Mouse (Mus musculus): ENCODE results near the gene Pkd1. TPM values are rescaled to one million over a fixed set of nuclear protein-coding genes. Genes with fewer than 3 reads are reported as not detected.

Gene Pkd1
- total and polyA plus RNA-seq, 3 experiments: 5.0 to 28.0 (median 5.8) TPM

DNA sequence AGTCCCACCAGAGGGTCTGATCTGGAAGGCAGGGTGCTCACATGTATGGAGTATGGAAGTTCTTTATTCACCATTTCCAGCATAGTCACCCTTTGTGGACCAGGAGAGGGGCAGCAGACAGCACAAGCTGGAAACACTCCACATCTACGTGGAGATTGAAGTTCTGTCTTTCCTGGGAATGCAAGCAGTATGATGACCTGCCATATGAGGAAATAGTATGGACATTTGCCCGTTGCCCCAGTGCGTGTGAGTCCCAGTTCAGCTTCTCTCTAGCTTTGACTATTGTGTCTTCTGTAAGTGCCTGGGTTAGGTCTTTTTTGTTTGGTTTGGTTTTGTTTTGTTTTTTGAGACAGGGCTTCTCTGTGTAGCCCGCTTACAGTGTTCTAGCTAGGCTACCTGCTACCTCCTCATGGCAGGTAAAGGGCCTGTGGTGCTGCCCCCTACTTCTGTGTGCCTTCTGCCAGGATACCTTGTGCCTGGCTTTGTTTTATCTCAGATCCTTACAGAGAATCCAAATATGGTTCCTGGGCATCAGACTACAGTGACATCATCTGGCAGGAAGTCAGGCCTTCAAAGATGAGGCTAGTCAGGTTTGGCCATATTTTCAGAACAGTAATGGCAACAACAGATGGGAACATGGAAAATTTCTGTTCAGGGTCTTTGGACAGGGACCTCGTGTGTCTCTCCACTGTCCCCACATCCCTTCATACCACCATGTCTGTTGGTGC is 10.8 kb downstream of the Pkd1 start:
- H3K4me3 ChIP-seq (ENCODE audit: low read depth, low read length): no peak overlapping the region
- ATAC-seq (ENCODE audit: extremely low read depth, insufficient number of reproducible peaks, low FRiP score, poor library complexity, severe bottlenecking) (no peak), DNase-seq (ENCODE audit: low spot score) (no peak)
- TF ChIP-seq TAL1 (conservative IDR thresholded peaks at IDR 0.05; ENCODE audit: low read depth, low read length): no peak
- TF ChIP-seq GATA1 (IDR thresholded peaks at IDR 0.05; ENCODE audit: borderline replicate concordance, low read length): no peak
- no peak for TF ChIP-seq GATA2 (IDR thresholded peaks at IDR 0.05; ENCODE audit: borderline replicate concordance, low read depth, low read length)
- no peak for TF ChIP-seq CTCF (IDR thresholded peaks at IDR 0.05; ENCODE audit: low read depth, low read length)
- no peak for TF ChIP-seq POLR2AphosphoS5 (IDR thresholded peaks at IDR 0.05; ENCODE audit: insufficient replicate concordance, low read depth, low read length)
- no peaks in the 10 kb centered on the region for H3K9me3 ChIP-seq (replicated peaks)
- H3K4me1 ChIP-seq (ENCODE audit: insufficient read depth, low read depth, low read length): peaks cover 5% of the 10 kb centered on the region; the same call in 1 of the 2 replicates
- H3K36me3 ChIP-seq (replicated peaks): peaks cover 50% of the 10 kb centered on the region
- H3K27me3 ChIP-seq (ENCODE audit: insufficient read depth, low read length): no peaks in the 10 kb centered on the region

GRCm38 (mm10) chr17:24561592-24561991 is 12.0 kb downstream of the Pkd1 start:
- Histone ChIP-seq H3K36me3 (replicated peaks) (peaks cover 61% of the 10 kb centered on the region), H3K9me3 (replicated peaks) (no peaks in the 10 kb centered on the region), H3K27me3 (ENCODE audit: insufficient read depth, low read length) (no peaks in the 10 kb centered on the region), H3K4me3 (ENCODE audit: low read depth, low read length) (no peak overlapping the region), H3K4me1 (ENCODE audit: insufficient read depth, low read depth, low read length) (peaks cover 7% of the 10 kb centered on the region; the same call in 1 of the 2 replicates)
- no peak for DNase-seq (ENCODE audit: low spot score)
- TF ChIP-seq POLR2AphosphoS5 (IDR thresholded peaks at IDR 0.05; ENCODE audit: insufficient replicate concordance, low read depth, low read length): no peak
- TF ChIP-seq GATA1 (IDR thresholded peaks at IDR 0.05; ENCODE audit: borderline replicate concordance, low read length): no peak
- no peak for TF ChIP-seq TAL1 (conservative IDR thresholded peaks at IDR 0.05; ENCODE audit: low read depth, low read length)
- TF ChIP-seq GATA2 (IDR thresholded peaks at IDR 0.05; ENCODE audit: borderline replicate concordance, low read depth, low read length): no peak
- no peak for ATAC-seq (ENCODE audit: extremely low read depth, insufficient number of reproducible peaks, low FRiP score, poor library complexity, severe bottlenecking)

DNA sequence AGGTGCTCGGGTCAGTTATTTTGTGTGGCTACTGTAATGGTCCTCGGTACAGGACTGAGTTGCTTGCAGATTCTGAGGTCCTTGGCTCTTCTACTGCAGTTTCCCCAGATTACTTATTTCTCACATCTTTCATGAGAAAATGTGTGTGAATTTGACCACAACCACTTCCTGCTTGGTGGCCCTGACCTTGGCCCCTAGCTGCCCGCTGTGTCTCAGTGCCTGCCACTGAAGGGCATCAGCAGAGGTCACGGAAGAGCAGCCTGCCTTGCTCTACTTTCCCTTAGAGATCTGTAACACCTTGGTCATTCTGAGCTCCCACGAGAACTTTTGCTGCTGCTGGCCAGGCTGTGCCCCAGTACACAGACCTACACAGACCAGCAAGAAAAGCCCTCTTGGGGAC is 14.0 kb downstream of the Pkd1 start:
- ATAC-seq (ENCODE audit: extremely low read depth, insufficient number of reproducible peaks, low FRiP score, poor library complexity, severe bottlenecking): no peak
- Histone ChIP-seq H3K9me3 (replicated peaks) (no peaks in the 10 kb centered on the region), H3K36me3 (replicated peaks) (peaks cover 65% of the 10 kb centered on the region), H3K27me3 (ENCODE audit: insufficient read depth, low read length) (no peaks in the 10 kb centered on the region), H3K4me3 (ENCODE audit: low read depth, low read length) (no peak overlapping the region), H3K4me1 (ENCODE audit: insufficient read depth, low read depth, low read length) (peaks cover 14% of the 10 kb centered on the region)
- DNase-seq (ENCODE audit: low spot score): no peak
- TF ChIP-seq GATA1 (IDR thresholded peaks at IDR 0.05; ENCODE audit: borderline replicate concordance, low read length) (no peak), CTCF (IDR thresholded peaks at IDR 0.05; ENCODE audit: low read depth, low read length) (no peak), POLR2AphosphoS5 (IDR thresholded peaks at IDR 0.05; ENCODE audit: insufficient replicate concordance, low read depth, low read length) (no peak), TAL1 (conservative IDR thresholded peaks at IDR 0.05; ENCODE audit: low read depth, low read length) (no peak), GATA2 (IDR thresholded peaks at IDR 0.05; ENCODE audit: borderline replicate concordance, low read depth, low read length) (no peak)

GRCm38 (mm10) chr17:24564422-24564821 is 14.8 kb downstream of the Pkd1 start:
- no peak overlapping the region for H3K4me3 ChIP-seq (ENCODE audit: low read depth, low read length)

GRCm38 (mm10) chr17:24565092-24565491 is 15.5 kb downstream of the Pkd1 start:
- peaks cover 76% of the 10 kb centered on the region for H3K36me3 ChIP-seq (replicated peaks)

More at GRCm38 (mm10) chr17:24564422-24564821, 14.8 kb downstream of the Pkd1 start:
- TF ChIP-seq POLR2AphosphoS5 (IDR thresholded peaks at IDR 0.05; ENCODE audit: insufficient replicate concordance, low read depth, low read length) (no peak), TAL1 (conservative IDR thresholded peaks at IDR 0.05; ENCODE audit: low read depth, low read length) (no peak), CTCF (IDR thresholded peaks at IDR 0.05; ENCODE audit: low read depth, low read length) (no peak), GATA2 (IDR thresholded peaks at IDR 0.05; ENCODE audit: borderline replicate concordance, low read depth, low read length) (no peak), GATA1 (IDR thresholded peaks at IDR 0.05; ENCODE audit: borderline replicate concordance, low read length) (no peak)
- no peak for ATAC-seq (ENCODE audit: extremely low read depth, insufficient number of reproducible peaks, low FRiP score, poor library complexity, severe bottlenecking)
- Histone ChIP-seq H3K36me3 (replicated peaks) (peaks cover 70% of the 10 kb centered on the region), H3K4me1 (ENCODE audit: insufficient read depth, low read depth, low read length) (peaks cover 14% of the 10 kb centered on the region), H3K27me3 (ENCODE audit: insufficient read depth, low read length) (no peaks in the 10 kb centered on the region), H3K9me3 (replicated peaks) (no peaks in the 10 kb centered on the region)
- no peak for DNase-seq (ENCODE audit: low spot score)

GRCm38 (mm10) chr17:24565792-24566191 is 16.2 kb downstream of the Pkd1 start:
- Histone ChIP-seq H3K27me3 (ENCODE audit: insufficient read depth, low read length) (no peaks in the 10 kb centered on the region), H3K4me1 (ENCODE audit: insufficient read depth, low read depth, low read length) (peaks cover 14% of the 10 kb centered on the region), H3K9me3 (replicated peaks) (no peaks in the 10 kb centered on the region), H3K4me3 (ENCODE audit: low read depth, low read length) (no peak overlapping the region), H3K36me3 (replicated peaks) (peaks cover 76% of the 10 kb centered on the region)
- TF ChIP-seq GATA1 (IDR thresholded peaks at IDR 0.05; ENCODE audit: borderline replicate concordance, low read length): no peak
- no peak for TF ChIP-seq TAL1 (conservative IDR thresholded peaks at IDR 0.05; ENCODE audit: low read depth, low read length)
- no peak for ATAC-seq (ENCODE audit: extremely low read depth, insufficient number of reproducible peaks, low FRiP score, poor library complexity, severe bottlenecking)
- DNase-seq (ENCODE audit: low spot score): no peak

More at GRCm38 (mm10) chr17:24565092-24565491, 15.5 kb downstream of the Pkd1 start:
- Histone ChIP-seq H3K9me3 (replicated peaks) (no peaks in the 10 kb centered on the region), H3K4me3 (ENCODE audit: low read depth, low read length) (no peak overlapping the region), H3K27me3 (ENCODE audit: insufficient read depth, low read length) (no peaks in the 10 kb centered on the region), H3K4me1 (ENCODE audit: insufficient read depth, low read depth, low read length) (peaks cover 14% of the 10 kb centered on the region)
- no peak for TF ChIP-seq TAL1 (conservative IDR thresholded peaks at IDR 0.05; ENCODE audit: low read depth, low read length)
- TF ChIP-seq CTCF (IDR thresholded peaks at IDR 0.05; ENCODE audit: low read depth, low read length): no peak
- no peak for TF ChIP-seq POLR2AphosphoS5 (IDR thresholded peaks at IDR 0.05; ENCODE audit: insufficient replicate concordance, low read depth, low read length)
- no peak for TF ChIP-seq GATA1 (IDR thresholded peaks at IDR 0.05; ENCODE audit: borderline replicate concordance, low read length)
- TF ChIP-seq GATA2 (IDR thresholded peaks at IDR 0.05; ENCODE audit: borderline replicate concordance, low read depth, low read length): no peak
- ATAC-seq (ENCODE audit: extremely low read depth, insufficient number of reproducible peaks, low FRiP score, poor library complexity, severe bottlenecking) (no peak), DNase-seq (ENCODE audit: low spot score) (no peak)

Data from G1E (cell line).